Mouse (Mus musculus): ENCODE measurements around the gene Lrtm2. TPM values are rescaled to one million over a fixed set of nuclear protein-coding genes. Genes with fewer than 3 reads are reported as not detected.

The Lrtm2 gene
- polyA plus RNA-seq, 1 experiment from 2014 or later = 0.28 TPM

DNA sequence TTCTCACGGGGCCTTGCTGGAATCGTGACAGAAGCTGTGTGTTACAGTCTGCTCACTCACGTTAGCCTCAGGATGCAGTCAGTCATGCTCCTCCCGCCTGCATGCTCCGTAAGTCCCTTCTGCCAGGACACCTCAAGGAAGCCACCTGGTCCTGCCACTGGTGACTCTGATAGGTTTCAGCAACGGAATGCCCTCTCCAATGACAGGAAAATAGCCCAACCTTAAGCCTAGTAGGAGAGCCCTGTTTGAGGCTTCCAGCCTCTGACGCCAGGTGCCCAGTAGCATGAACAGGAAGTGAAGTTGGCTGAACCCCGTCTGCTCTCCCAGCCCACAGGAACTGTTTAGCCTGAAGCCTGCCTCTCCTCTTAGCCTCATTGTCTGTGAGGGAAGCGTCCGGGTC is 15.7 kb upstream of the Lrtm2 start:
- Histone ChIP-seq H3K4me2 (ENCODE audit: low read depth) (no peak overlapping the region), H3K4me3 (ENCODE audit: low read depth, low read length) (no peak overlapping the region), H3K4me1 (ENCODE audit: control insufficient read depth, insufficient read depth, low read length) (no peaks in the 10 kb centered on the region), H3K9me3 (ENCODE audit: control insufficient read depth, low read length) (no peaks in the 10 kb centered on the region), H3K27ac (ENCODE audit: low read depth, low read length) (no peak overlapping the region), H3K27me3 (ENCODE audit: control insufficient read depth, insufficient read depth, low read length) (no peaks in the 10 kb centered on the region), H3K36me3 (ENCODE audit: control insufficient read depth, insufficient read depth, low read length) (no peaks in the 10 kb centered on the region), H3K9ac (ENCODE audit: low read length) (no peak overlapping the region)
- 72% methylated on average over 10 of the region's 10 CpGs for WGBS
- DNase-seq (ENCODE audit: low spot score) (no peak), ATAC-seq (ENCODE audit: insufficient read depth, low FRiP score, low TSS enrichment) (no peak)

DNA sequence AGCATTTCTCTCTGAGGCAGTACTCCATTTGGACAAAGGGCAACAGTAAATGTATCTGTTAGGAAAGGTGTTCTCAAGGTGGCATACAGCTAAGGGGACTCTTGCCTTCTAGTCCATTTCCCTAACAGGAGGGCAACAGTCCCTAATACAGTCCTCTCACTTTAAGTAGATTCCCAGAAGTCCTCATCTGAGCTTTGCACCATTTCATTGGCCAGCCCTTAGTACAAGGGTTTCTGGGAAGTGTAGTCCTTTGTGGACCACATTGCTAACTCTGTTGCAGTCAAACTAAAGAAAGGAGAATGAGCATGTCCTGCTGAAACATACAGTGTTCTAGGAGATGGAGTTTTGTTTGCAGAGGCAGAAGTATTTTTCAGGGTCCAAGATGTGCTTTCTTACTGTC is 10.8 kb upstream of the Lrtm2 start:
- Histone ChIP-seq H3K27me3 (ENCODE audit: control insufficient read depth, insufficient read depth, low read length) (no peaks in the 10 kb centered on the region), H3K9ac (ENCODE audit: low read length) (no peak overlapping the region), H3K4me3 (ENCODE audit: low read depth, low read length) (no peak overlapping the region), H3K36me3 (ENCODE audit: control insufficient read depth, insufficient read depth, low read length) (no peaks in the 10 kb centered on the region), H3K4me2 (ENCODE audit: low read depth) (no peak overlapping the region), H3K4me1 (ENCODE audit: control insufficient read depth, insufficient read depth, low read length) (no peaks in the 10 kb centered on the region), H3K27ac (ENCODE audit: low read depth, low read length) (no peak overlapping the region), H3K9me3 (ENCODE audit: control insufficient read depth, low read length) (no peaks in the 10 kb centered on the region)
- DNase-seq (ENCODE audit: low spot score) (no peak), ATAC-seq (ENCODE audit: insufficient read depth, low FRiP score, low TSS enrichment) (peak; percentile 81; the same call in 1 of the 2 replicates)

DNA sequence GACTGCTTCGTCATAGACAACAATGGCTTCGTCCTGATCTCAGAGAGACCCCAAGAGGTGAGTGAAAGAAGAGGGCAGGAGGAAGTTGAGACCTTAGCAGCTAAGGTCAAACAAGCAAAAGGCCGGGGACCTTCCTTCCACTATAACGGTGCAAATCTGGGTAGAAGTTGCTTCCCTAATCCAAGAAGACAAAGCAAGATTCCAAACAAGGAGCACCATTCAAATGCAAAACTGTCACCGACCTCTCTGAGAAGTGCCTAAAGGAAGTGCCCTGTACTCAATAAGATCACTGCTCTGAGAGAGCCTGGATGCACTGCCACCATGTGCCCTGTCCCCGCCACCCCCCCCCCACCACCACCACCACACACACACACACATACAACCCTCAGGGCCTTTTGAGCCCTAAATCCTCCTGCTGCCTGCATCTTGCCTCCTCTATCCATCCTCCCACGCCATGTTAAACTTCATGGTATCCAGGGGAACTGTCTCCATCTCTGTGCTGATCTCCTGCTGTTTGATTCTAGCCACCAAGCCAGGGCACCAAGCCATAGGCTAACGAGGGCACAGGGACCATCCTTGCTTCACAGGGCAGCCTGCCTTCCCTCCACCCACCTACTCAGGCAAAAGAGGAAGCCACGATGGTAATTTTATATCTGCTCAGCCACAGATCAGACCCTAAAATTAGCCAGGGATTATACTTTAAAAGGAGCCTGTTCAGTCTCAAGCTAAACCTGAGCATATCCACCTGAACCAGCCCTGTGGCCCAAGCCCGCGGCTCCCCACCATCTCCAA is 7.8 kb upstream of the Lrtm2 start:
- Histone ChIP-seq H3K27ac (ENCODE audit: low read depth, low read length) (no peak overlapping the region), H3K4me1 (ENCODE audit: control insufficient read depth, insufficient read depth, low read length) (no peaks in the 10 kb centered on the region; the same call in 1 of the 2 replicates), H3K4me3 (ENCODE audit: low read depth, low read length) (no peak overlapping the region), H3K4me2 (ENCODE audit: low read depth) (no peak overlapping the region), H3K36me3 (ENCODE audit: control insufficient read depth, insufficient read depth, low read length) (no peaks in the 10 kb centered on the region), H3K9ac (ENCODE audit: low read length) (no peak overlapping the region), H3K9me3 (ENCODE audit: control insufficient read depth, low read length) (no peaks in the 10 kb centered on the region), H3K27me3 (ENCODE audit: control insufficient read depth, insufficient read depth, low read length) (no peaks in the 10 kb centered on the region)
- ATAC-seq (ENCODE audit: insufficient read depth, low FRiP score, low TSS enrichment) (no peak), DNase-seq (ENCODE audit: low spot score) (no peak)
- WGBS = 42% methylated on average over 11 of the region's 11 CpGs

DNA sequence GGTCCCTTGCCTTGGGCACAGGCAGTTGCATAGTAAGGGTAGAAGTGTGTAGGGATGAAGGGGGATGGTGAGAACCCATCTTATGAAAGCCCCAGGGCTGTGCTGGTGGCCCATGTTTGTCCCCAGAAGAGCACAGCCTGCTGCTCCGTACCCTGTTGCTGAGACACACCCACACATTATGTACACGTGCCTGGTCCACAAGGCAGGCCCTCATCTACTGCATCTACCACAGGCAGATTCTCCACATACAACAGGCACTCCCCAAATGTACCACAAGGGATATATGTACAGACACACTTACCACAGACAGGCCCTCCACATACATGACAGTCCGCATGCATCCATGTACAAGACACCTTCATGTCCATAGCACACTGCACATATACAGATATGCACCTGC is 6.7 kb upstream of the Lrtm2 start:
- H3K27me3 ChIP-seq (ENCODE audit: control insufficient read depth, insufficient read depth, low read length) = no peaks in the 10 kb centered on the region; the same call in 1 of the 2 replicates

DNA sequence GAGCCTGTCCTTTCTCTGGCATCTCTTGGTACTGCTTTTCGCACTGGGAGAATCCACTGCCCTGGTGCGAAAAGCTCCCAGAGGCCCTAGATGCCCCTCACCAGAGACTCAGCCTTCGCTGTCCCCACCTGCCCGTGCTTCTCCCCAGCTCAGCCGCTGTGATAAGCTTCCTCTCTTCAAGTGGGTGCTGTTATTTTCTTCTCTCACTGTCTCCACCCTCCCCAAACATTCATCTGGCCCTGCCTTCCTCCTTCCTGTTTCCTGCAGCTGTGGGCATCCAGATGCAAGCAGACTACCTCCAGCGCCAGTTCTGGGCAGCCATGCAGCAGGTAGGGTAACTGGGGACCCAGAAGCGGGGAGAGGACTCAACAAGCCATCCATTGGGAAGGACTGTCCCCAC is 5.6 kb upstream of the Lrtm2 start:
- H3K9ac ChIP-seq (ENCODE audit: low read length) = no peak overlapping the region
- H3K4me1 ChIP-seq (ENCODE audit: control insufficient read depth, insufficient read depth, low read length) = no peaks in the 10 kb centered on the region; the same call in 1 of the 2 replicates
- H3K4me3 ChIP-seq (ENCODE audit: low read depth, low read length) = no peak overlapping the region
- H3K36me3 ChIP-seq (ENCODE audit: control insufficient read depth, insufficient read depth, low read length) = no peaks in the 10 kb centered on the region
- no peak overlapping the region for H3K27ac ChIP-seq (ENCODE audit: low read depth, low read length)
- no peaks in the 10 kb centered on the region for H3K9me3 ChIP-seq (ENCODE audit: control insufficient read depth, low read length)
- no peak overlapping the region for H3K4me2 ChIP-seq (ENCODE audit: low read depth)
- 88% methylated on average over 7 of the region's 7 CpGs for WGBS
- DNase-seq (ENCODE audit: low spot score) = no peak
- no peak for ATAC-seq (ENCODE audit: insufficient read depth, low FRiP score, low TSS enrichment)
- H3K27me3 ChIP-seq (ENCODE audit: control insufficient read depth, insufficient read depth, low read length) = peaks cover 8% of the 10 kb centered on the region

More for the DNA sequence above, 6.7 kb upstream of the Lrtm2 start:
- ATAC-seq (ENCODE audit: insufficient read depth, low FRiP score, low TSS enrichment) = no peak
- Histone ChIP-seq H3K4me1 (ENCODE audit: control insufficient read depth, insufficient read depth, low read length) (no peaks in the 10 kb centered on the region; the same call in 1 of the 2 replicates), H3K4me2 (ENCODE audit: low read depth) (no peak overlapping the region), H3K9ac (ENCODE audit: low read length) (no peak overlapping the region), H3K4me3 (ENCODE audit: low read depth, low read length) (no peak overlapping the region), H3K27ac (ENCODE audit: low read depth, low read length) (no peak overlapping the region), H3K9me3 (ENCODE audit: control insufficient read depth, low read length) (no peaks in the 10 kb centered on the region), H3K36me3 (ENCODE audit: control insufficient read depth, insufficient read depth, low read length) (no peaks in the 10 kb centered on the region)
- WGBS = 76% methylated on average over 3 of the region's 3 CpGs
- no peak for DNase-seq (ENCODE audit: low spot score)

DNA sequence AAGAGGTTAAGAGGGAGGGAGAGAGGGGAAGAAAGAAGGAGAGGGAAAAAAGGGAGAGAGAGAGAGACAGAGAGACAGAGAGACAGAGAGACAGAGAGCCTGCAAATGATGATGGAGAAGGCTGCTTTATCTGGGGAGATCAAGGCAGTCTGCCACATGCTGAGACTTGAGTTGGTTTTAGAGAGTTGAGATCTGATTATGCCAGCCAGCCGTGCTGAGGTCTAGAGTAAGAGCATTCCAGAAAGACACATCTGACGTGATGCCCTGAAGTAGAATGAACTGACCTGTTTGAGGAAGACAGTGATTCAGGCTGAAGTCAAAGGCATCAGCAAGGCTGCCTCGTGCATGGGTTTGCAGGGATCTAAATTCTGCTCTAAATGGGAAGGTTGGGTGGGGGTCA is 3.3 kb upstream of the Lrtm2 start:
- Histone ChIP-seq H3K27me3 (ENCODE audit: control insufficient read depth, insufficient read depth, low read length) (peaks cover 30% of the 10 kb centered on the region), H3K27ac (ENCODE audit: low read depth, low read length) (no peak overlapping the region), H3K36me3 (ENCODE audit: control insufficient read depth, insufficient read depth, low read length) (no peaks in the 10 kb centered on the region), H3K9me3 (ENCODE audit: control insufficient read depth, low read length) (no peaks in the 10 kb centered on the region), H3K4me2 (ENCODE audit: low read depth) (no peak overlapping the region), H3K9ac (ENCODE audit: low read length) (no peak overlapping the region), H3K4me3 (ENCODE audit: low read depth, low read length) (no peak overlapping the region), H3K4me1 (ENCODE audit: control insufficient read depth, insufficient read depth, low read length) (peaks cover 4% of the 10 kb centered on the region; the same call in 1 of the 2 replicates)
- ATAC-seq (ENCODE audit: insufficient read depth, low FRiP score, low TSS enrichment) = no peak
- WGBS = 43% methylated on average over 3 of the region's 3 CpGs
- DNase-seq (ENCODE audit: low spot score) = no peak

DNA sequence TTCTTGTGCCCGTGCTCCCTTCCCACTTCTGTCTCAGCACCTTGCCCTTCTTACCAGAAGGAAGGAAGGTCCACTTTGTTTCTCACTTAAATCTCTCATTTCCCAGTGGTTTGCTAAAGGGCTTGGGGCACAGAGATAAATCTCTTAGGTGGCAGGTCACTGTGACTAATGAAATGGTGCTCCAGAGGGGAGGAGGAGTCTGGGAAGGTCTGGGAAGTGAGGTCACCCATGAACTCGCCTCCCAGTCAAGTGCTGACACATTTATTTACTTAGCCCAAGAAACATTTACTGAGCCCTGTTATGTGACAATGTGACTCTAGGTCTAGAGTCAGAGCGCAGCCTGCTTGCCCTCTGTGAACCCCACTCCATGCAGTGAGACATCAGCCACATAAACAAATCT is 2.6 kb upstream of the Lrtm2 start:
- H3K4me3 ChIP-seq (ENCODE audit: low read depth, low read length) = no peak overlapping the region
- no peaks in the 10 kb centered on the region for H3K36me3 ChIP-seq (ENCODE audit: control insufficient read depth, insufficient read depth, low read length)
- peaks cover 31% of the 10 kb centered on the region for H3K27me3 ChIP-seq (ENCODE audit: control insufficient read depth, insufficient read depth, low read length)
- 9% methylated on average over 3 of the region's 3 CpGs for WGBS
- no peak overlapping the region for H3K9ac ChIP-seq (ENCODE audit: low read length)
- no peak overlapping the region for H3K27ac ChIP-seq (ENCODE audit: low read depth, low read length)
- H3K9me3 ChIP-seq (ENCODE audit: control insufficient read depth, low read length) = no peaks in the 10 kb centered on the region
- H3K4me1 ChIP-seq (ENCODE audit: control insufficient read depth, insufficient read depth, low read length) = peaks cover 4% of the 10 kb centered on the region; the same call in 1 of the 2 replicates
- DNase-seq (ENCODE audit: low spot score) (peak; percentile 37), ATAC-seq (ENCODE audit: insufficient read depth, low FRiP score, low TSS enrichment) (no peak)
- no peak overlapping the region for H3K4me2 ChIP-seq (ENCODE audit: low read depth)

DNA sequence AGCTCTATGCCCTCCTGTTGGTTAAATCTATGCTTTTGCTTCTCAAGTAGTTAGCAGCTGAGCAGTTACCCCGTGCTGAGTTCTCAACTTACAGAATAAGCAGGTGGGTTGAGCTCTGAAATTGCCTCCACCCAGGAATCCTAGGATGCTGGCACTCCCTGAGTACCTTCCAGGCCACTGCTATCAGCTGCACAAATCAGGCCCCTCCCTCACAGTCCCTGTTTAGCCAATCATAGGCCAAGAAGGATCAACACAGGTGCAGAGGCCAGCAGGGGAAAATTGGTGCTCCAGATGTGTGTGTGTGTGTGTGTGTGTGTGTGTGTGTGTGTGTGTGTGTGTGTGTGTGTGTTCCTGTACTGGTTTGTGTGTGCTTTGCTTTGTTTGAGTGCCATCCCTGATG is 1.5 kb upstream of the Lrtm2 start:
- H3K9ac ChIP-seq (ENCODE audit: low read length) = no peak overlapping the region
- H3K4me2 ChIP-seq (ENCODE audit: low read depth) = no peak overlapping the region
- H3K27me3 ChIP-seq (ENCODE audit: control insufficient read depth, insufficient read depth, low read length) = peaks cover 37% of the 10 kb centered on the region
- no peaks in the 10 kb centered on the region for H3K36me3 ChIP-seq (ENCODE audit: control insufficient read depth, insufficient read depth, low read length)
- H3K27ac ChIP-seq (ENCODE audit: low read depth, low read length) = no peak overlapping the region
- 7% methylated on average over 1 of the region's 1 CpGs for WGBS
- H3K4me1 ChIP-seq (ENCODE audit: control insufficient read depth, insufficient read depth, low read length) = peaks cover 4% of the 10 kb centered on the region; the same call in 1 of the 2 replicates
- no peak overlapping the region for H3K4me3 ChIP-seq (ENCODE audit: low read depth, low read length)
- H3K9me3 ChIP-seq (ENCODE audit: control insufficient read depth, low read length) = no peaks in the 10 kb centered on the region
- no peak for ATAC-seq (ENCODE audit: insufficient read depth, low FRiP score, low TSS enrichment)
- DNase-seq (ENCODE audit: low spot score) = no peak

DNA sequence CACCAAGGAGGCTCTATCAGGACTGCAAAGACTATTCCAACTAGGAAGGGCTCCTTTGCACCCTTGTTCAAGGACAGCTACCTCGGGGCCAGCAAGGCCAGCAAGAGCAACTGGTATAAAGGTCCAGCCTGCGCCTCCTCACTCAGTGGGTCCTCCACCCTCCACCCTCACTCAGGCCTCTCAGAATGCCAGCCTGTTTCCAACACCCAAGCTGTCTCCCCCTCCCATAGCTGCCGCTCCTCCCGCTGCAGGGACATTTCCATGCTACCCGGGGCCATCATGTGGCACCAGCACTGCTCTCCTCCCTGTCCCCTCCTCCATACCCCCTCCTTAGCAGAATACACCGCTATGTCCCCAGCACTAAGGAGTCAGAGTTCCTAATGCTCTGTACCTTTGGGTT is 630 bp downstream of the Lrtm2 start:
- peaks cover 37% of the 10 kb centered on the region for H3K27me3 ChIP-seq (ENCODE audit: control insufficient read depth, insufficient read depth, low read length)
- ATAC-seq (ENCODE audit: insufficient read depth, low FRiP score, low TSS enrichment) = no peak
- H3K9me3 ChIP-seq (ENCODE audit: control insufficient read depth, low read length) = no peaks in the 10 kb centered on the region
- peak overlapping the region; percentile 29; the same call in 1 of the 2 replicates for H3K4me3 ChIP-seq (ENCODE audit: low read depth, low read length)
- no peaks in the 10 kb centered on the region for H3K36me3 ChIP-seq (ENCODE audit: control insufficient read depth, insufficient read depth, low read length)
- no peak for DNase-seq (ENCODE audit: low spot score)
- no peak overlapping the region for H3K27ac ChIP-seq (ENCODE audit: low read depth, low read length)
- H3K9ac ChIP-seq (ENCODE audit: low read length) = no peak overlapping the region
- H3K4me2 ChIP-seq (ENCODE audit: low read depth) = peak overlapping the region; percentile 64; the same call in 1 of the 2 replicates
- H3K4me1 ChIP-seq (ENCODE audit: control insufficient read depth, insufficient read depth, low read length) = peaks cover 4% of the 10 kb centered on the region; the same call in 1 of the 2 replicates
- WGBS = 9% methylated on average over 6 of the region's 6 CpGs

Measured in neural tube, embryonic 11.5 days (tissue).